Mouse (Mus musculus) cerebellum, postnatal 36 days (tissue): ENCODE measurements around the gene Fancc.
A peak's percentile ranks its signal among the peaks of the same experiment; 100 is the strongest.
"Not testable (repeated sequence)": the region's sequence is repeated elsewhere in the genome, so short reads cannot be mapped to it uniquely, and the experiment has no call there.

Experiments
- DNase-seq, 2 experiments: peaks; one replicate each; pipeline ENCODE4 v3.0.0; 2021 to 2022; ENCODE audit warnings: mixed read lengths in 2 of 2

Gene Fancc

GRCm38 (mm10) chr13:63514931-63515360, 17.9 kb upstream of the Fancc start:
- no peak for DNase-seq

GRCm38 (mm10) chr13:63513374-63514098, 16.5 kb upstream of the Fancc start:
- peak; percentile 28 to 43 for DNase-seq

GRCm38 (mm10) chr13:63512411-63512810, 15.3 kb upstream of the Fancc start:
- no peak for DNase-seq

GRCm38 (mm10) chr13:63507821-63508220, 10.7 kb upstream of the Fancc start:
- no peak for DNase-seq

DNA sequence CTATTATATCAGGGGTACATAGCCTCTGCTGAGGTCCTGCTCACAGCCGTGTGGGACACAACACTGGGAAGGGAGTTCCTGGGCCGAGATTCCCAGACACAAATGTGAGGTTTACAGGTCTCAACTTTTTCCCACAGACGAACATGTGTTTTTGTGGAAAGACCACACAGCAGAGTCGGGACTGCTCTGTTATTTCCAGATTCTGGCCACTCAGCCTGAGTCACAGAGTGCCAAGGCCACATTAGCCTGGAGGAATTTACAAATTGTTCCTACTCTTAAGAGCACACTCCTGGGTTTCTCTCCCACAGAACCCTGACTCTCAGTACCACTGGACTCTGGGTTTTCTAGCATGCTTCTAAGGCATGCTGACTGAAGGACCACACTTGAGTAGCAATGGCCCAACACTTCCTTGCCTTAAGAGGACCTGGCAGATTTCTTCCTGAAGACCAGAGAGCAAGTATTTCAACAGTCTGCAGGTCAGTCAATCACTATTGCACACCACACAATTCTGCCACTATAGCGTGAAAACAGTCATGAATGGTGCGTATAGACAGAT, 10.0 kb upstream of the Fancc start:
- DNase-seq: no peak

DNA sequence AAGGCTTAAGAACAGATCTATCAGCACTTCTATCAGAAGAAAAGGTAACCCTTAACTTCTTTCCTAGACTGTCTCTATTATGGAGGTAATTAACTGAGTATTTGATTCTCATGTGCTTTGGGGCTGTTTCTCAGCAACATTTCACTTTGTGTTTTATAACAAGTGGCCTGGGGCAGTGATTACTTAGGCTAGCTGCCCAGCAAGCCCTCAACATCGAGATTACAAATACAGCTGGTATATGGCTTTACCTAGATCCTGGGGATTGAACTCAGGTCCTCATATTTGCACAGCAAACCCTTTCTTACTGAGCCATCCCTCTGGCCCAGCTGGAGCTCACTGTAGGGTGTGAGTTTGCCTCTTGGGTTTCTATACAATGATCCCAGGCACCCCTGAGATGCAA, 9.3 kb upstream of the Fancc start:
- DNase-seq: no peak

DNA sequence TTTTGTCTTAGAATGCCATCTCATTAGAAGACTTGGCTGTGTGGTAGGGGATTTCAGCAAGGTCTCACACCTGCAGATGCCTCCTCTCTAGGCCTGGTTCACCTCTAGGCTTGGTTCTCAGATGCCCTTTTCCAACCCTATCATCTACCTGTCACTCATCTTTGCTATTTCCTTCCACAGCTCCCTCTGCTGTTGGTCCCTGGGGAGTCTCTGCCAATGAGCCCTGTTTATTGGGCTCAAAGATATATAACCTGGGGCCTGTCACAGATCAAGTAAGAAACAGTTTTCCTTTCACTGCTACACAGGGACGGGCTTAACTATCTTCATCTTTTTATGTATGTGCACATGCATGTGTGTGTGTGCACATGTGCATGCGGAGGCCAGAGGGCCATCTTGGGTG, 5.3 kb upstream of the Fancc start:
- DNase-seq: no peak

DNA sequence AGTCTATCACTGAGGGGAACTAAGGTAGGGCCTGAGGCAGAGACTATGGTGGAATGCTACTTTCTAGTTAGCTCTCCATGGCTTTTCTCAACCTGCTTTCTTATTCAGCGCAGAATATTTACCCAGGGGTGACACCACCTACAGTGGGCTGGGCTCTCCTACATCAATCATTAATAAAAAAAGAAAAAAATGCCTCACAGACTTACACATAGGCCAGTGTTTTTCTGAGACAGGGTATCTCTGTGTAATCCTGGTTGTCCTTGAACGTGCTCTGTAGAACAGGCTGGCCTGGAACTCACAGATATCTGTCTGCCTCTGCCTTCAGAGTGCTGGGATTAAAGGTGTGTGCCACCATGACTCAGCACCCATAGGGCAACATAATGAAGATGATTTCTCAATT, 2.4 kb upstream of the Fancc start:
- DNase-seq: no peak

DNA sequence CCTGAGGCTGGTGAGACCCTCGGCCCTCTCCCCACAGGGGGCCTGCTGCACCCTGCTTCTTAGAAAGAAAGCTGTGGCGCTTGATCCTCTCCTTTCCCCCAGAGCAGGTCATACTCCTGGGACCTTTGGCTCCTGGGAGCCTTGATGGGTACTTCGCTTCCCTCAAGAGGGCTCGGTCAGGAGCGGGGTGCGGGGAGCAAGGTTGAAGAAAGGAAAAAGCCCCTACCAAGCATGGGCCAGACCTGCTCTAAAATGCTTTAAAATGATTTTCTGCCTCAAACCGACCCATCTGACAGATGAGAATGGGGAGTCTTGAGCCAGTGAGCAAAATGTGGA, 9.4 kb downstream of the Fancc start:
- DNase-seq: no peak

DNA sequence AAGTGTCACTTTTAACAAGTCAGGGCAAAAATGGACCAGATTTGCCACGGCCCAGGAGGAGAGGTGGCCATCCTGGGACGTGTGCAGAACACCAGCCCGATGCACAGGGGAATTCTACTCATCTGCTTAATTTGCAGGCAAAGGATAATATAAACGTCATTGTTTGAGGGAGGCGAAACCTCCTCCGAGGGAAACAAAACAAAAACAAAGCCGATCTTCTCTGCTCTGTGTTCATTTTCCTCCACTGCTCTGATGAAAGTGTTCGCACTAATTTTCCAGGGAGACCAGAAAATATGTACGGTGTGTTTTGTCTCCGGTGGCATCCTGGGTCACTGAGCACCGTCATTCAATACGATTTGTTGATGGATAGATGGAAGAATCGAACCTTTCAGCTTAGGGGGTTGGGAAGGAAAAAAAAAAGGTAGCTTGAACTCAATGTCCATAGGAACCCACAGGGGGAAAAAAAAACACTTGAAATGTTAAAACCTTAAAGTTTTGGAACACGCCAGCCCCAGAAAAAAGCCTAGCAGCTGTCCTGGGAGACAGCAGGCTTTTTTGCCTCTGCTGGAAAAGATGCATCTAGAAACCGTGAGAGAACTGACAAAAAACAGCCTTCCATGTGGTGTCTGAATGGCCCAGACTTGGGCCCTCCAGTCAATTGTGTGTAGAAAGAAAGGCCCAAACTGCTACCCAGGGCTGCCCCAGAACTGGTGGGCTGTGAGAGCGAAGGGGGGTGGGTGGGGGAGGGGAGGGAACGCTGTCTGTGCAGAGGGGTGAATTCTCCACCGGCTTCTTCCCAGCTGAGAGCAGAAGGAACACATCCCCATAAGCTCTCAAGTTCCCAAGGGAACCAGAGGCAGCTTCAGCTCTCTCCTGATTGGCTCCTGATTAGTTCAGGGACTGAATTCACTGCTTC, 10.0 kb downstream of the Fancc start:
- DNase-seq: no peak

DNA sequence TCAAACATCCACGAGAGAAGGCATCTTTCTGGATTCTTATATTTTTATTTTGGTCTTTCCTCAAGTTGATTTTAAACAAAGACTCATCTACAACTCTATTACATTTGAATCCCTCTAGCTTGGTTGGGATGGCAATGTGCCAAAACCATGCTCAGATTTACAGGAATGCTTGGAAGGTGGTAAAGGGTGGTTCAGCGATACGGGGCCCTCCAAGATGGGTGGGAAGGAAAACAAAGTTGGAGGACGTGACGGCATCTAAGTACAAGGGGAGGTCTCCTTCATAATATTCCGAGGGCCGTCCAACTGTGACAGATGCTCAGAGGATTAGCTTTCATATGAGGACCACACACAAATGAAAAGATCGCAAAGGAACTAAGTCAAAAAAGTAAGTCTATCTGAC, 21.7 kb downstream of the Fancc start:
- DNase-seq: no peak

DNA sequence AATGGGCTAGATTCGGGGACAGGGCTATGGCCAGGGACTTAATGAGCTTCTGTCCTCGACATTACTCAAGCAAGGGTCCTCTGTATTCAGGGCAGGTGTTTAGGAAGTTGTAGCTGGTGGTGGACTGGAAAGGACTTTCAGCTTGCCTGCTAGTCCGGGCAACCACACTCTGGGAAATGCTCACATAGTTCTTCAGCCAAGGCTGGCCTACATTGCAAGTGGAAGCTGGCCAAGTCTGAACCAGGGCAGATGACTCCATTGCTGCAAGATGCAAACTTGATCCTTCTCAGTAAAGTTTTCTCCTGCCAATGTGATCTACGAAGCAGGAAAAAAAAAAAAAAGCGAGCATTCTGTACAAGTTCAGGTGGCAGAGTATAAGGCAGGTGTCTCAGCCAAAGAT, 44.2 kb downstream of the Fancc start:
- peak; percentile 31 to 41 for DNase-seq

- no peak for DNase-seq
Observed at GRCm38 (mm10) chr13:63451140-63451539, 45.9 kb downstream of the Fancc start.

GRCm38 (mm10) chr13:63445419-63445818, 51.7 kb downstream of the Fancc start:
- DNase-seq: no peak

- DNase-seq: peak; percentile 15 to 23
Observed at GRCm38 (mm10) chr13:63432759-63433158, 64.3 kb downstream of the Fancc start.

DNA sequence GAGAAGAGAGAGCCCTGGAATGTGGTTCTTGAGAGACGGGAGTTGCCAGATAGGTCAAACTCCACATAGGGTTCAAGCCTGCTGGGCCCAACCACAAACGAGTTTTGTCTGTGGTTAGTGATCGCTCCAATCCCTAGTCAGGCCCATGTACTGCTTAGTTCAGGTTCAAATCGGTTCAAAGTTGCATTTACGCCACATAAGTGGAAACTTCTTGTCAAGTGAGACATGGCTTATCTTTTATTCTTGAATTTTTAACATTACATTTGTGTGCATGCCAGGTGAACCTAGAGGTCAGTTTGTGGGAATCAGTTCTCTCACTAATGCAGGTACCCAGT, 65.3 kb downstream of the Fancc start:
- DNase-seq: no peak

GRCm38 (mm10) chr13:63431030-63431856, 65.8 kb downstream of the Fancc start:
- DNase-seq: peak; percentile 90 to 92

DNA sequence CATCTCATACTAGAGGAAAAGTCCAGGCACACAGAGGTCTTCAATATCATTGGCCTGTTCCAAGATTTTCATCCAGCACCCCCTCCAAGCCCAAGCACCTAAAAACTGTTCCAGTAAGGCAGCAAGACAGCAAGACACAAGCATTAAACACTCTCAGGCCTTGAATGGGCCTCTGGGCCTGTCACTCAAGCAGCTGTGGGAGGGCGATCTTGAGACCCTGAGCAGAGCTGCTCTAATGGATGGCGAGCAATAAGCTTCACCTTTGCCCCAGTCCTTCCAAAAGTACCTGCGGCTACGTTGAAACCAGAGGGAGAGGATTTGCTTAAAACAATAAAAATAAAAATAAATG, 66.4 kb downstream of the Fancc start:
- DNase-seq: no peak

- no peak for DNase-seq
Observed at GRCm38 (mm10) chr13:63430206-63430605, 66.9 kb downstream of the Fancc start.

DNA sequence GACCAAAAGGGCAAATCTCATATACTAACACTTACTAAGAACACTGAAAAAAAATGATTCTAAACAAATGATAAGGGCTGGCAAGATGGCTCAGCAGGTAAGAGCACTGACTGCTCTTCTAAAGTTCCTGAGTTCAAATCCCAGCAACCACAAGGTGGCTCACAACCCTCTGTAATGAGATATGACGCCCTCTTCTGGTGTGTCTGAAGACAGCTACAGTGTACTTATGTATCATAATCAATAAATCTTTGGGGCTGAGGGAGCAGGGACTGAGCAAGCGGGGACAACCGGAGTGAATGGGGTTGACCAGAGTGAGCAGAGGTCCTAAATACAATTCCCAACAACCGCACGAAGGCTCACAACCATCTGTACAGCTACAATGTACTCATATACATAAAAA, 68.9 kb downstream of the Fancc start:
- not testable (repeated sequence) for DNase-seq

DNA sequence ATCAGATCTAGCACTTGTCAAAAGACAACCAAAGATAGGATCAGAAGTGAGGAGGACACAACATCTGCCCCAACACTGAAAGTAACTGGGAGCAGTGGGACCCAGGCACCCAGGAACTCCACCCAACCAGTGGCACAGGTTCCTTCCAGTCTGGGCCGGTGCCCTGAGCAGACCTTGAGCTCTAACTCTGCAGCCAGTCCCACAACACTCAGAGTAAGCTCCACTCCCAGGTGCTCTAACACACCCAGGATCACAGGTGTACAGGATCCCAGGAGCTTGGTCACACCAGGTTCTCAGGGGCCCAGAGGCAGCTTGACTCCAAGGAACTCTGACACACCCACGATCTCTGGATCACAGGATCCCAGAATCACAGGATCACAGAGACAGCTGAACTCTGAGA, 74.0 kb downstream of the Fancc start:
- DNase-seq: no peak

GRCm38 (mm10) chr13:63421225-63421624, 75.9 kb downstream of the Fancc start:
- no peak for DNase-seq

DNA sequence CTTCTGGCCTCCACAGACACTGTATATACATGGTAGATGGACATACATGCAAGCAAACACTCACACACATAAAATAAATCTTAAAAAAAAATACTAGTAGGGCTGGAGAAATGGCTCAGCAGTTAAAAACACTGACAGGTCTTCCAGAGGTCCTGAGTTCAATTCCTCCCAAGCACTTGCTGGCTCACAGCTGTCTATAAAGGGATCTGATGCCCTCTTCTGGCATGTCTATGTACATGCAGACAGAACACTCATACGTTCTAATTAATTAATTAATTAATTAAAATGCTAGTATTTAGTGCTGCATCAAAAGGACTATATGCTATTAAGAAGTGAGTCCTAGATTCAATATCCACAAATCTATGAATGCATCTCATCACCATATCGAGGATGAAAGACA, 78.9 kb downstream of the Fancc start:
- DNase-seq: no peak
